Mouse (Mus musculus) limb, embryonic 15.5 days (tissue): ENCODE measurements at regions not wholly inside any gene's neighbourhood (a gene's known extent, or its start where the extent isn't known, plus 50 kb on each side); places are given as distances from the start of the nearest gene placed in this dataset.
"Not testable (repeated sequence)": the region's sequence is repeated elsewhere in the genome, so short reads cannot be mapped to it uniquely, and the experiment has no call there.

Experiments
- ATAC-seq: fragments of 200-750 bp; cut with Nextera tagmentation; 2 replicates; pipeline ENCODE4 v1.8.0; 2017; ENCODE audit warnings: low read depth, moderate TSS enrichment; ENCODE audit not compliant: insufficient number of reproducible peaks, low FRiP score, low TSS enrichment
- H3K27ac ChIP-seq: fragments of 300-500 bp; sonication (generic); 2 replicates; pipeline ENCODE4 v1.5.1; 2015; ENCODE audit warnings: moderate library complexity, mild to moderate bottlenecking, inconsistent platforms
- H3K27me3 ChIP-seq: fragments of 300-500 bp; sonication (generic); 2 replicates; pipeline ENCODE4 v1.6.1; 2015; ENCODE audit warnings: inconsistent platforms
- H3K36me3 ChIP-seq: fragments of 300-500 bp; sonication (generic); 2 replicates; pipeline ENCODE4 v1.6.1; 2015; ENCODE audit warnings: inconsistent platforms
- H3K4me1 ChIP-seq: fragments of 300-500 bp; sonication (generic); 2 replicates; pipeline ENCODE4 v1.6.1; 2015; ENCODE audit warnings: inconsistent platforms
- H3K4me2 ChIP-seq: fragments of 300-500 bp; sonication (generic); 2 replicates; pipeline ENCODE4 v1.6.1; 2015; ENCODE audit warnings: mild to moderate bottlenecking, inconsistent platforms
- H3K4me3 ChIP-seq: fragments of 300-500 bp; sonication (generic); 2 replicates; pipeline ENCODE4 v1.5.1; 2015; ENCODE audit warnings: mild to moderate bottlenecking, inconsistent platforms
- H3K9ac ChIP-seq: fragments of 300-500 bp; sonication (generic); 2 replicates; pipeline ENCODE4 v1.6.1; 2015; ENCODE audit warnings: inconsistent platforms
- H3K9me3 ChIP-seq: fragments of 300-500 bp; sonication (generic); 2 replicates; pipeline ENCODE4 v1.6.1; 2016; ENCODE audit warnings: inconsistent platforms
- WGBS: fragments of 180-500 bp; shearing (Covaris S2); methylation state at CpG from one replicate; pipeline ENCODE4 v1.1.7; 2015; 5-methylcytosine and 5-hydroxymethylcytosine counted together

GRCm38 (mm10) chr7:129750936-129751335, 159.3 kb downstream of the Wdr11 start:
- ATAC-seq: 0 out of 2 replicates have a peak, but pooled peaks have one; percentile 48
- no peak overlapping the region for H3K4me2 ChIP-seq
- H3K9ac ChIP-seq: no peak overlapping the region
- H3K9me3 ChIP-seq: no peaks in the 10 kb centered on the region
- H3K4me1 ChIP-seq: peaks cover 12% of the 10 kb centered on the region
- no peaks in the 10 kb centered on the region for H3K36me3 ChIP-seq
- H3K27ac ChIP-seq: peak overlapping the region; percentile 62
- no peak overlapping the region for H3K4me3 ChIP-seq
- no peaks in the 10 kb centered on the region for H3K27me3 ChIP-seq

GRCm38 (mm10) chr7:129754737-129755136, 163.1 kb downstream of the Wdr11 start:
- H3K4me2 ChIP-seq: no peak overlapping the region
- ATAC-seq: no peak
- H3K36me3 ChIP-seq: no peaks in the 10 kb centered on the region
- H3K4me1 ChIP-seq: peaks cover 12% of the 10 kb centered on the region
- WGBS: 39% methylated on average over 5 of the region's 5 CpGs
- no peak overlapping the region for H3K9ac ChIP-seq
- H3K27me3 ChIP-seq: no peaks in the 10 kb centered on the region
- H3K9me3 ChIP-seq: no peaks in the 10 kb centered on the region
- H3K4me3 ChIP-seq: no peak overlapping the region
- H3K27ac ChIP-seq: no peak overlapping the region

DNA sequence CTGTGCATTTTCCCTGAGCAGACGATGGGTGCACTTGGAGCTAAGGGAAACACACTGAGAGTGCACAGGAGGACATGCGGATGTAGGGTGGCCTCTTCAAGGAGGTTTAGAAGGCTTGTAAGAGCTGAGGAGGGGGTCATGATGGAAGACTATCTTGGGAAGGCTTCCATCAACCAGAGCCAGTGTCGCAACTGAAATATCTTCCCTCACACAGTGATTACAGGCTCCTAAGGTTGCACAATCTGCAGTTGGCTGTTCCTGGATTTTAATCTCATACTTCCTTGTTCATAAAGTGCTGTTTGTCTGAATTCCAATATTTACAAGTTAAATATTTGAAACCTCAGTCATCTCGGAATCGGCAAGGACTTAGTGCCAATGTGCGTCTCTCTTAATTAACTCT, 164.5 kb downstream of the Wdr11 start:
- H3K9ac ChIP-seq: no peak overlapping the region
- 73% methylated on average over 6 of the region's 6 CpGs for WGBS
- no peak for ATAC-seq
- no peaks in the 10 kb centered on the region for H3K9me3 ChIP-seq
- no peaks in the 10 kb centered on the region for H3K36me3 ChIP-seq
- H3K27me3 ChIP-seq: no peaks in the 10 kb centered on the region
- H3K27ac ChIP-seq: no peak overlapping the region
- H3K4me2 ChIP-seq: no peak overlapping the region
- no peak overlapping the region for H3K4me3 ChIP-seq
- peaks cover 10% of the 10 kb centered on the region for H3K4me1 ChIP-seq

DNA sequence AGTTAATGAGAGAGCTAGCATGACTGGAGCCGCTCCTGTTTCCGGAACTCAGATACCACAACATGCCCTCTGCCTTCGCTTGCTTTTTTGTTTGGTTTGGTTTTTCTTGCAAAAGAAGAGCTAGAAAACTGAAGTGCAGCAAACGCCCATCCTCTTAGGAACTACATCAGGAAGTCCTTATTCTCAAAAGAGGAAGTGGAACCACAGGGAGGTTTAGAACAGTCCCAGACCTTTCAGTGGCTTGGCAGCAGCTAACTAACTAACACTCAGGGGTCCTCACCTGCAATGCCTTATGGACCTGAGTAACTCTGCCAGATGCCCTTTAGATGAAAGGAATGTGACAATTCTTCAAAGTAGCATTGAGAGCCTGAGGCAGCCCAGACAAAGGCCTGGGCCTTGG, 168.2 kb downstream of the Wdr11 start:
- H3K27ac ChIP-seq: no peak overlapping the region
- 79% methylated on average over 4 of the region's 4 CpGs for WGBS
- no peak for ATAC-seq
- no peak overlapping the region for H3K4me3 ChIP-seq
- no peak overlapping the region for H3K9ac ChIP-seq
- H3K27me3 ChIP-seq: no peaks in the 10 kb centered on the region
- H3K9me3 ChIP-seq: no peaks in the 10 kb centered on the region
- H3K4me2 ChIP-seq: no peak overlapping the region
- peaks cover 9% of the 10 kb centered on the region for H3K4me1 ChIP-seq
- H3K36me3 ChIP-seq: no peaks in the 10 kb centered on the region

DNA sequence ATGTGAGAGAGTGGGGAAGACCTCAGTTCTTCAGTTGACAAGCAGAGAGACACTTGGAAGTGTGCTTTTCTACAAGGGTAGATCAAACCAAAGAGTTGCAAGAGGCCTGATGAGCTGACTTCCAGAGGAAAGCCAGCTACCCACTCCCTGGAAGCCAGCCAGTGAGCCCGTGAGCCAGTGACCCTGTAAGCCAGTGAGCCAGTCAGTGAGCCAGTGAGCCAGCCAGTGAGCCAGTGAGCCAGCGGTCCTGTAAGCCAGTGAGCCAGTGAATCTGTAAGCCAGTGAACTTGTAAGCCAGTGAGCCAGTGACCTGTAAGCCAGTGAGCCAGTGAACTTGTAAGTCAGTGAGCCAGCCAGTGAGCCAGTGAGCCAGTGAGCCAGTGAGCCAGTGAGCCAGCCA, 168.7 kb downstream of the Wdr11 start:
- H3K4me1 ChIP-seq: peaks cover 9% of the 10 kb centered on the region
- ATAC-seq: no peak
- no peaks in the 10 kb centered on the region for H3K36me3 ChIP-seq
- no peaks in the 10 kb centered on the region for H3K9me3 ChIP-seq
- no peak overlapping the region for H3K9ac ChIP-seq
- H3K4me2 ChIP-seq: no peak overlapping the region
- WGBS: 72% methylated on average over 2 of the region's 2 CpGs
- no peak overlapping the region for H3K4me3 ChIP-seq
- H3K27me3 ChIP-seq: no peaks in the 10 kb centered on the region
- H3K27ac ChIP-seq: 0 out of 2 replicates have a peak overlapping the region, but pooled peaks have one; percentile 27

DNA sequence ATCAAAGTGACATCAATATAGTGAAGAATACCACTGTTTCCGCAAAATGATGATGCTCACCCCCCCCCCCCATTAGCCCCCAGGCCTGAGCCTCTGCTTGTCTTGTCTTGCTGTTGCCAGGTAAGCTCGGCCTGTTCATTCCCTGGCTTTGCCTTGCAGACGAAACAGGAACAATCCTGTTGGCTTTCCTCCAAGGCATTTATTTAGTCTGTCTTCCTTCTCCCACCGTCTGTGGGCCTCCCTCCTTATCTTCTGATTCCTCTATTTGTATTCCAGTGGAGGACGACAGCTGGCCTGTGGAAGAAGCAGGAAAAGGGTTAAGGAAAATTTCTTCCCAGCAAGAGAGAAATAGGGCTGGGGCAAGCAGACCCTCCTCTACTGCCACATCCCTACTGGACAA, 172.1 kb downstream of the Wdr11 start:
- Histone ChIP-seq H3K36me3 (no peaks in the 10 kb centered on the region), H3K27me3 (no peaks in the 10 kb centered on the region), H3K9me3 (no peaks in the 10 kb centered on the region), H3K4me1 (peaks cover 6% of the 10 kb centered on the region; the same call in 1 of the 2 replicates), H3K27ac (peak overlapping the region; percentile 30; the same call in 1 of the 2 replicates), H3K4me3 (no peak overlapping the region), H3K9ac (no peak overlapping the region), H3K4me2 (no peak overlapping the region)
- ATAC-seq: no peak
- 44% methylated on average over 5 of the region's 5 CpGs for WGBS

DNA sequence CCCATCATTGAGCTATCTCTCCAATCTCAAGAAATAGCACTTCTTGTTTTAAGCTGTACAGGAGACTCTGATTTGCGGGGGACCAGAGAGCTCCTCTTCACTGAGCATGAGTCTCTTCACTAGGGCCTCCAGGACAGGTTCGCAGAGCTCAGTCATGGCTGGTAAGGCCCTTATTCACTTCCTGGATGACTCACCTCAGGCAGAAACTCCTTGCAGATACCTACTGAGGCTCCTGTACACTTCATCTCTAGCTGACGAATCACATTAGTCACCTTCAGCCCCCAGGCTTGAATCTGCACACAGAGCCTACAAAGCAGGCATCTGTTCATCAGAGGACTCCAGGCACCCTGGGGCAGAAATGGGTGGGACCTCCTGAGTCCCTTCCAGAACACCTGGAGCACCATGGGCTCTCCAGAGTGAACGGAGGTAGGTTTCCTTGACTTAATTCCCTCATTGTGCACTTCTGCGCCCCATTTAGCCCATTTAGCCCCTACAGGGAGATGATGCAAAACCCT, 172.8 kb downstream of the Wdr11 start:
- no peak for ATAC-seq
- no peaks in the 10 kb centered on the region for H3K36me3 ChIP-seq
- H3K9ac ChIP-seq: no peak overlapping the region
- H3K9me3 ChIP-seq: no peaks in the 10 kb centered on the region
- H3K27ac ChIP-seq: 0 out of 2 replicates have a peak overlapping the region, but pooled peaks have one; percentile 30
- 72% methylated on average over 5 of the region's 5 CpGs for WGBS
- no peak overlapping the region for H3K4me2 ChIP-seq
- no peaks in the 10 kb centered on the region for H3K27me3 ChIP-seq
- H3K4me3 ChIP-seq: no peak overlapping the region
- H3K4me1 ChIP-seq: peaks cover 6% of the 10 kb centered on the region; the same call in 1 of the 2 replicates

DNA sequence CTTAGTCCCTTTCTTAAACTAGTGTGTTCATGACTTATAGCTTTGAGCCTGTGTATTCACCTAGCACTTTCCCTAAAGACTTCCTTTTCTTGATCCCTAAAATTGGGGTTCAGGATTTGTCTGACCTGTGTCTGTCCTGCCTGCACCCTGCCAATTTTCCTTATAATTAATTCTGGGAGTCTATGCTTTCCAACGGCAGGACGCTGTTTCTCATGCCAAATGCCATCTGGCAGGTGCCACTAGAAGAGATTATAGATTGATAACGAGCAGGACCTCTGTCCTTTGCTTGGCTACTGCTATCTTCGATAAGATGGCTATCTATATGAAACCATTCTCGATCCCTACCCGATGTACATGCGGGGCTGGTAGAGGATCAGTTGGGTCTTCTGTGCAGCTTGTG, 174.0 kb downstream of the Wdr11 start:
- H3K36me3 ChIP-seq: no peaks in the 10 kb centered on the region
- no peaks in the 10 kb centered on the region for H3K9me3 ChIP-seq
- H3K4me3 ChIP-seq: no peak overlapping the region
- 0 out of 2 replicates have a peak, but pooled peaks cover 6% of the 10 kb centered on the region for H3K4me1 ChIP-seq
- no peaks in the 10 kb centered on the region for H3K27me3 ChIP-seq
- no peak overlapping the region for H3K27ac ChIP-seq
- ATAC-seq: no peak
- WGBS: 87% methylated on average over 7 of the region's 7 CpGs
- H3K9ac ChIP-seq: no peak overlapping the region
- no peak overlapping the region for H3K4me2 ChIP-seq

DNA sequence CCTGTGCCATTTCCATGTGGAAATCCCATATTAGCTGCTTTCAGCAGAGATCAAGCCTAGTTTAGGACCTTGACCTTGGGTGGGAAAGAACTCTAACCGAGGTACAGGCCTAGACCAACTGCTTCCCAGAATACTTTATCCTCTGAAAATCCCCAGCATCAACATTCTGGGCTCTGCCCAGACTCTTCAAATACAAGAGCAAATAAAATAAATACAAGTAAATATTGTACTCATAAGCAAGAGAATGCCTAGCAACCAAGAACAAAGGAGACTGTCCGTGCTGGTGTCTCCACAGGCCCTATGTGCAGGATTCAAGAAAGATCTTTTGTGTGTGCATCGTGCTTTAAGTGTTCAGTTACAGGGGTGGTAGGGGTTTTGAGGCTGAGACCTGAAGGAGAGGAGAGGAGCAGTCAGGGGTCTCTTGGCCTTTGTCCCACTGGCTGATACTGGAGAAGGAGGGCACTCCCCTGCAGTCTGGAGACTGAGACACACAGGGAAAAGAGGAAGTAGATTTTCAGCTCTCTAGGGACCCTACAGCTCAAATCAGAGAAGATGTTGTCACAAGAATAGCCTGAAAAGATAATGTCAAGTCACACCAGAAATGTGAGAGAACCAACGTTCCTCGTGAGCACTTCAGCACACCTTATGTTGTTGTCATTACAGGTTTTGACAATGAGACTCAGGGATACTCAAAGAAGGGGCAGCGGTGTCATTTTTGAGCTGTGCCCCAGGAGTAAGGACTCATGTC, 174.6 kb downstream of the Wdr11 start:
- Histone ChIP-seq H3K9ac (no peak overlapping the region), H3K27me3 (no peaks in the 10 kb centered on the region), H3K9me3 (no peaks in the 10 kb centered on the region), H3K4me2 (no peak overlapping the region), H3K36me3 (no peaks in the 10 kb centered on the region), H3K27ac (no peak overlapping the region), H3K4me3 (no peak overlapping the region), H3K4me1 (0 out of 2 replicates have a peak, but pooled peaks cover 4% of the 10 kb centered on the region)
- 86% methylated on average over 6 of the region's 6 CpGs for WGBS
- ATAC-seq: no peak

DNA sequence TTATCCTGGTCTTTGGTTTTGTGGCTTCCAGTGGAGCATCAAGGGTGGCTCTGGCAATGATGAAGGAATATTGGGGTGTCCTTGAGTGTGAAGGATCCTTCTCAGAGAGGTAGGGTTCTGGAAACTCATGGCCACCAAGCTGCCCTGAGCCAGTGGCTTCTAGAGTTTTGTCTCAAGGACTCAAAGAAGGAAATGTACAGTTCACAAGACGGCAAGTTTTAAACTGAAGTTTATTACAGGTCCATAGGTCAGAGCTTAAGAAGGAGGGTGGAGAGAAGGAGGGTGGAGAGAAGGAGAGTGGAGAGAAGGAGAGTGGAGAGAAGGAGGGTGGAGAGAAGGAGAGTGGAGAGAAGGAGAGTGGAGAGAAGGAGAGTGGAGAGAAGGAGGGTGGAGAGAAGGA, 178.0 kb downstream of the Wdr11 start:
- not testable (repeated sequence) for H3K27me3 ChIP-seq, H3K9ac ChIP-seq, H3K9me3 ChIP-seq, ATAC-seq, H3K36me3 ChIP-seq, H3K4me3 ChIP-seq, H3K27ac ChIP-seq, H3K4me2 ChIP-seq
- WGBS: 51% methylated on average over 1 of the region's 1 CpGs
- peaks cover 19% of the 10 kb centered on the region for H3K4me1 ChIP-seq

DNA sequence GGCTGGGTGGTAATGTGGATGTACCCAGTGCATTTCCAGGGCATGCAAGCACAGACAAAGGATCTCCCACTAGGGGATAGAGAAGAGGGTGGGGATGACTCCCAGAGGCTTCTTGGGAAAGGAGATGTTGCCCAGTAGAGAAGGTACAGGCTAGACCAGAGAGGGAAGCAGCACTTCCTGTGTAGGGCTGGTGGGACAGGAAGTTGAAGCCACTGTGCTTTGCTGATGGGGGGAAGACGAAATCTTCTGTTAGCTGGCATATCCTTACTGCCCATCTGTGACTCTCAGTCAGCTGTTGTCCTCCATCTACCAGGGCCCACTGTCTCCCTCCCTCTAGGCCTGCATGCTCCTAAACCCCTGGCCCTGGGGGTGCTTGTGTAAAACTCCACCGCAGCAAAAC, 180.2 kb downstream of the Wdr11 start:
- H3K4me1 ChIP-seq: peaks cover 27% of the 10 kb centered on the region
- WGBS: 77% methylated on average over 2 of the region's 2 CpGs
- no peak overlapping the region for H3K4me2 ChIP-seq
- no peak overlapping the region for H3K4me3 ChIP-seq
- no peak for ATAC-seq
- no peak overlapping the region for H3K27ac ChIP-seq
- H3K9ac ChIP-seq: no peak overlapping the region
- peaks cover 3% of the 10 kb centered on the region; the same call in 1 of the 2 replicates for H3K27me3 ChIP-seq
- H3K36me3 ChIP-seq: no peaks in the 10 kb centered on the region
- no peaks in the 10 kb centered on the region for H3K9me3 ChIP-seq

- Histone ChIP-seq H3K4me3 (no peak overlapping the region), H3K36me3 (no peaks in the 10 kb centered on the region), H3K4me2 (no peak overlapping the region), H3K9me3 (no peaks in the 10 kb centered on the region), H3K9ac (no peak overlapping the region), H3K4me1 (peaks cover 27% of the 10 kb centered on the region), H3K27ac (no peak overlapping the region), H3K27me3 (peaks cover 3% of the 10 kb centered on the region; the same call in 1 of the 2 replicates)
- no peak for ATAC-seq
- WGBS: 48% methylated on average over 11 of the region's 11 CpGs
These were observed 181.1 kb downstream of the Wdr11 start for GRCm38 (mm10) chr7:129772540-129773331.
